ENCODE assay signal across 9 mouse cellular contexts in the genomic region with DNA sequence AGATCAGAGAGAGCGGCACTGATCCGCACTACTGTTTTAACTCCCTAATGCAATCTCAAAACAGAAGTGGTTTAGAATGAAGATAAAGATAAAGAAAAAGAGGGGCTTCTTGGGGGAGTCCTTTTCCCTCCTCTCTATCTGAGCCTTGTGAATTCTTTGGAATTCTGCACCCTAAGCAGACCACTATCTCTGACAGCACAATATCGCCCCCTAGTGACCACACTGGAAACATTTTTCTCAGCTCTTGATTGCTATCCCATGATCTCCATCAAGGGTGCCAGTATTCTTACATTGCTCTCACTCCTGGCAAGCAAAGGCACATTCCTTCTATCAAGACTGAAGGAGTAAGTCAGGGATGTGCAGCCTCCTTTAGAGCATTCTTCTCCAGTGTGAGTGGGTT.
DNase-seq lines count a peak whose midpoint lies in the region; ATAC-seq lines count a peak whose summit lies in the region.
"Had no signal": no experiment of that assay in that cellular context is flagged by ENCODE, and none has a peak within 500 bp of the region (broad histone marks: within the 10 kb centered on the region; RNA-seq: fewer than 3 reads in every experiment).

No protein-coding gene starts in this region.

- H3K36me3 ChIP-seq in midbrain, embryonic 10.5 days = no peaks in the 10 kb centered on the region
- no peaks in the 10 kb centered on the region for H3K36me3 ChIP-seq in midbrain, embryonic 11.5 days (ENCODE audit: control insufficient read depth, insufficient read depth, low read length)
- H3K36me3 ChIP-seq in embryonic facial prominence, embryonic 14.5 days (ENCODE audit: control insufficient read depth, insufficient read depth, low read length) = no peaks in the 10 kb centered on the region
- H3K36me3 ChIP-seq: limb, embryonic 15.5 days had no signal

- H3K4me1 ChIP-seq in midbrain, embryonic 10.5 days = peaks cover 10% of the 10 kb centered on the region
- no peaks in the 10 kb centered on the region for H3K4me1 ChIP-seq in midbrain, embryonic 11.5 days (ENCODE audit: control insufficient read depth, insufficient read depth, low read length)
- H3K4me1 ChIP-seq in embryonic facial prominence, embryonic 14.5 days (ENCODE audit: control insufficient read depth, insufficient read depth, low read length) = no peaks in the 10 kb centered on the region
- H3K4me1 ChIP-seq: limb, embryonic 15.5 days had no signal

- no peaks in the 10 kb centered on the region for H3K9me3 ChIP-seq in midbrain, embryonic 10.5 days (replicated peaks)
- no peaks in the 10 kb centered on the region for H3K9me3 ChIP-seq in midbrain, embryonic 11.5 days (ENCODE audit: control insufficient read depth, low read length)
- H3K9me3 ChIP-seq in embryonic facial prominence, embryonic 14.5 days (ENCODE audit: control insufficient read depth, low read length) = no peaks in the 10 kb centered on the region
- H3K9me3 ChIP-seq: limb, embryonic 15.5 days had no signal

- no peak for ATAC-seq in midbrain, embryonic 11.5 days (ENCODE audit: low FRiP score)
- ATAC-seq in embryonic facial prominence, embryonic 14.5 days (ENCODE audit: low read depth) = no peak

- no peak overlapping the region for H3K4me2 ChIP-seq in midbrain, embryonic 11.5 days
- no peak overlapping the region for H3K4me2 ChIP-seq in embryonic facial prominence, embryonic 14.5 days (ENCODE audit: low read depth, low read length)
- H3K4me2 ChIP-seq: limb, embryonic 15.5 days had no signal

- 41% methylated on average over 3 of the region's 3 CpGs for WGBS in midbrain, embryonic 10.5 days
- 48% methylated on average over 3 of the region's 3 CpGs for WGBS in midbrain, embryonic 11.5 days
- WGBS in embryonic facial prominence, embryonic 14.5 days = 52% methylated on average over 3 of the region's 3 CpGs

- DNase-seq in midbrain, embryonic 10.5 days (ENCODE audit: low spot score) = peak; percentile 31
- no peak for DNase-seq in midbrain, embryonic 11.5 days (ENCODE audit: low spot score, missing footprints)
- DNase-seq in brain, adult 2 months (ENCODE audit: low read depth, low spot score) = peak; percentile 78
- peak; percentile 59 for DNase-seq in embryonic facial prominence, embryonic 14.5 days (ENCODE audit: low spot score)
- DNase-seq in kidney, postnatal 4 days = peak; percentile 40 to 57
- DNase-seq in lung, postnatal 36 days = peak; percentile 38
- DNase-seq in telencephalon, adult 2 months (ENCODE audit: low read depth, low spot score) = peak; percentile 43
- no peak for DNase-seq in thymus, postnatal 10 days (ENCODE audit: low spot score in 2 of 2)

- peaks cover 94% of the 10 kb centered on the region for H3K27me3 ChIP-seq in midbrain, embryonic 10.5 days (ENCODE audit: low read depth, poor library complexity, severe bottlenecking)
- peaks cover 31% of the 10 kb centered on the region for H3K27me3 ChIP-seq in midbrain, embryonic 11.5 days (ENCODE audit: control insufficient read depth, insufficient read depth, low read length)
- H3K27me3 ChIP-seq in embryonic facial prominence, embryonic 14.5 days (replicated peaks; ENCODE audit: control insufficient read depth, insufficient read depth, low read length) = peaks cover 9% of the 10 kb centered on the region; the same call in 1 of the 2 replicates

- H3K4me3 ChIP-seq in midbrain, embryonic 10.5 days = no peak overlapping the region
- H3K4me3 ChIP-seq in midbrain, embryonic 11.5 days (ENCODE audit: low read depth, low read length) = no peak overlapping the region
- no peak overlapping the region for H3K4me3 ChIP-seq in embryonic facial prominence, embryonic 14.5 days (ENCODE audit: low read depth, low read length)
- H3K4me3 ChIP-seq: limb, embryonic 15.5 days had no signal

- no peak overlapping the region for H3K9ac ChIP-seq in midbrain, embryonic 11.5 days (ENCODE audit: low read length)
- no peak overlapping the region for H3K9ac ChIP-seq in embryonic facial prominence, embryonic 14.5 days (ENCODE audit: low read depth, low read length)
- H3K9ac ChIP-seq: limb, embryonic 15.5 days had no signal

- H3K27ac ChIP-seq in midbrain, embryonic 10.5 days (replicated peaks) = no peak overlapping the region
- no peak overlapping the region for H3K27ac ChIP-seq in midbrain, embryonic 11.5 days (ENCODE audit: low read depth, low read length)
- no peak overlapping the region for H3K27ac ChIP-seq in embryonic facial prominence, embryonic 14.5 days (replicated peaks; ENCODE audit: low read depth, low read length)
- H3K27ac ChIP-seq: limb, embryonic 15.5 days had no signal

Comparison
In these comparisons a context has a peak if more than half of its experiments do, and no peak if none do; other contexts are left out.
1. DNase-seq: peak in midbrain, embryonic 10.5 days (single experiment), brain, adult 2 months (single experiment), embryonic facial prominence, embryonic 14.5 days (single experiment), kidney, postnatal 4 days (2 of 2), lung, postnatal 36 days (single experiment) and telencephalon, adult 2 months (single experiment); none in midbrain, embryonic 11.5 days (single experiment) and thymus, postnatal 10 days (0 of 2).